8 mouse cellular contexts compared by ENCODE assay signal in the genomic region with DNA sequence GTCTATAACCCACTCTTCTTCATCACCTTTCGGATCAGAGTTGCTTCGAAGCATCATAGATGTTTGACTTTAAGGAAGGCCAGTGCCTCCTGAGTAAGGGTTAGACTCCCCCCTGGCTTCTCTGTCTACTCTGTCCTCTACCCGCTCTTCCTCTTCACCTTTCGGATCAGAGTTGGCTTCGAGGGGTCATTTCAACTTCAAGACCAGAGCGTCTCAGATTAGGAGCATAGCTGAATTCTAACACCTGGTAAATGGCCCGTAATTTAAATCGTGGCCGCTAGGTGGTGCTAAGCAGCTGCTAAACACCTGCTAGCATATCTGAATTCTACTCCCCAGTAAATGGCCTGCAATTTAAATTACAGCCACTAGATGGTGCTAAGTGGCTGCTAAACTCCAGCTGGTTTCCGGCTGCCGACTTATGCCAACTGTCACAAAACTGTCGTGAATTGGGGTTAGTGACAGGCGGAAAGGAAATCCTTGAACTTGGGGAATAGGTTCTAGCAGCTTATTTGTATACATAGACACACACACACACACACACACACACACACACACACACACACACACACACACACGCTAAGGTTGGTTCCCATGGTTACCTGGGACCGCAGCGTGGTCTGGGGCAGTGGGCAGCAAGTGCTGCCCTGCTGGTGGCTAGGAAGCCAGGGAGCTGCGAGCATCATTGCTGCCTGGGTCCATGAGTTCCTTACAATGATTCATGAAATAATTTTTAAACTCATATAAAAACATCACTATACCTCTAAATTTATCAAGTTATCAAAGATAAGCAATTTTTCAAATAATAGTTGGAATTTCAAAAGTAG.
DNase-seq lines count a peak whose midpoint lies in the region; ATAC-seq and TF ChIP-seq lines count a peak whose summit lies in the region.

No protein-coding gene starts in this region.

- H3K27me3 ChIP-seq in C2C12 (ENCODE audit: control insufficient read depth, insufficient read depth, insufficient read length) (no peaks in the 10 kb centered on the region), myocyte (ENCODE audit: control insufficient read depth, insufficient read depth, insufficient read length) (no peaks in the 10 kb centered on the region)
- no peaks in the 10 kb centered on the region for H3K27me3 ChIP-seq in erythroblast, embryonic 14.5 days (ENCODE audit: control insufficient read depth)
- H3K27me3 ChIP-seq in heart, embryonic 11.5 days (ENCODE audit: control insufficient read depth, insufficient read depth, low read length) = no peaks in the 10 kb centered on the region
- H3K27me3 ChIP-seq in kidney, embryonic 16.5 days (ENCODE audit: insufficient read depth, low read length) = no peaks in the 10 kb centered on the region
- H3K27me3 ChIP-seq in liver, adult 2 months (ENCODE audit: control insufficient read depth, insufficient read depth, low read length) = no peaks in the 10 kb centered on the region
- no peaks in the 10 kb centered on the region for H3K27me3 ChIP-seq in splenic B cell, adult 2 months (ENCODE audit: control insufficient read depth, insufficient read depth, low read length, poor library complexity, severe bottlenecking)

- no peak for TF ChIP-seq POLR2A in brain, embryonic 14.5 days (IDR thresholded peaks at IDR 0.05; ENCODE audit: borderline replicate concordance, extremely low read depth, insufficient read depth, insufficient read length, poor library complexity, severe bottlenecking)
- no peak for TF ChIP-seq POLR2A in liver, adult 2 months (IDR thresholded peaks at IDR 0.05; ENCODE audit: extremely low read depth, insufficient read depth, low read length)
- no peak for TF ChIP-seq POLR2A in myocyte (IDR thresholded peaks at IDR 0.05; ENCODE audit: insufficient read length, low read depth)

- WGBS in heart, embryonic 11.5 days (ENCODE audit: insufficient replicate concordance) = 22% methylated on average over 17 of the region's 17 CpGs
- 19% methylated on average over 17 of the region's 17 CpGs for WGBS in kidney, embryonic 16.5 days
- 21% methylated on average over 17 of the region's 17 CpGs for WGBS in liver, adult 2 months

- no peaks in the 10 kb centered on the region for H3K79me3 ChIP-seq in C2C12 (ENCODE audit: low read depth)

- peaks cover 1% of the 10 kb centered on the region for H3K9me3 ChIP-seq in erythroblast, embryonic 14.5 days (ENCODE audit: control insufficient read depth, low read length)
- H3K9me3 ChIP-seq in heart, embryonic 11.5 days (replicated peaks; ENCODE audit: control insufficient read depth, low read length) = no peaks in the 10 kb centered on the region
- no peaks in the 10 kb centered on the region for H3K9me3 ChIP-seq in kidney, embryonic 16.5 days (ENCODE audit: low read length)

- peak; percentile 68 for TF ChIP-seq CTCF in C2C12 (IDR thresholded peaks at IDR 0.05; ENCODE audit: control insufficient read depth, insufficient read depth, insufficient read length)
- peak; percentile 94 for TF ChIP-seq CTCF in brain, embryonic 14.5 days (IDR thresholded peaks at IDR 0.05; ENCODE audit: borderline replicate concordance, extremely low read depth, insufficient read depth, insufficient read length)
- TF ChIP-seq CTCF in liver, adult 2 months (IDR thresholded peaks at IDR 0.05; ENCODE audit: low read depth, low read length) = peak; percentile 71

- H3K36me3 ChIP-seq in C2C12 (ENCODE audit: control insufficient read depth, insufficient read depth) = no peaks in the 10 kb centered on the region
- no peaks in the 10 kb centered on the region for H3K36me3 ChIP-seq in erythroblast, embryonic 14.5 days (ENCODE audit: control insufficient read depth)
- H3K36me3 ChIP-seq in heart, embryonic 11.5 days (ENCODE audit: control insufficient read depth, insufficient read depth, low read length) = no peaks in the 10 kb centered on the region
- H3K36me3 ChIP-seq in kidney, embryonic 16.5 days (ENCODE audit: insufficient read depth, low read length) = no peaks in the 10 kb centered on the region
- no peaks in the 10 kb centered on the region for H3K36me3 ChIP-seq in liver, adult 2 months (ENCODE audit: control insufficient read depth, insufficient read depth, low read length)
- H3K36me3 ChIP-seq in myocyte (ENCODE audit: control insufficient read depth, insufficient read depth) = no peaks in the 10 kb centered on the region
- no peaks in the 10 kb centered on the region for H3K36me3 ChIP-seq in splenic B cell, adult 2 months (ENCODE audit: control insufficient read depth, insufficient read depth, low read length, poor library complexity, severe bottlenecking)

- DNase-seq in brain, embryonic 14.5 days (ENCODE audit: low read depth) = peak; percentile 99
- DNase-seq in liver, adult 2 months (ENCODE audit: extremely low read depth, low read depth, low spot score) = peak; percentile 93
- DNase-seq in splenic B cell, adult 2 months (ENCODE audit: low read depth, low spot score) = peak; percentile 99

- no peak overlapping the region for H3K27ac ChIP-seq in heart, embryonic 11.5 days (ENCODE audit: low read depth, low read length)
- no peak overlapping the region for H3K27ac ChIP-seq in kidney, embryonic 16.5 days (ENCODE audit: low read length)
- no peak overlapping the region for H3K27ac ChIP-seq in liver, adult 2 months (replicated peaks; ENCODE audit: insufficient read depth, low read depth, low read length)

- no peak overlapping the region for H3K4me3 ChIP-seq in C2C12 (ENCODE audit: insufficient read depth, poor library complexity, severe bottlenecking)
- peak overlapping the region; percentile 57 for H3K4me3 ChIP-seq in erythroblast, embryonic 14.5 days (replicated peaks)
- H3K4me3 ChIP-seq in heart, embryonic 11.5 days (ENCODE audit: low read depth, low read length) = peak overlapping the region; percentile 42
- peak overlapping the region; percentile 53 for H3K4me3 ChIP-seq in kidney, embryonic 16.5 days (ENCODE audit: low read length)
- H3K4me3 ChIP-seq in liver, adult 2 months (ENCODE audit: insufficient read depth, low read depth, low read length) = peak overlapping the region; percentile 65
- no peak overlapping the region for H3K4me3 ChIP-seq in myocyte

- H3K4me1 ChIP-seq in erythroblast, embryonic 14.5 days (ENCODE audit: control insufficient read depth) = peaks cover 2% of the 10 kb centered on the region
- H3K4me1 ChIP-seq in heart, embryonic 11.5 days (ENCODE audit: control insufficient read depth, insufficient read depth, low read length) = no peaks in the 10 kb centered on the region
- no peaks in the 10 kb centered on the region for H3K4me1 ChIP-seq in kidney, embryonic 16.5 days (ENCODE audit: insufficient read depth, low read length)
- no peaks in the 10 kb centered on the region; the same call in 1 of the 2 replicates for H3K4me1 ChIP-seq in liver, adult 2 months (ENCODE audit: control insufficient read depth, insufficient read depth, low read length)

- H3K9ac ChIP-seq in heart, embryonic 11.5 days (ENCODE audit: low read depth, low read length) = peak overlapping the region; percentile 65; the same call in 1 of the 2 replicates
- peak overlapping the region; percentile 56 for H3K9ac ChIP-seq in kidney, embryonic 16.5 days (replicated peaks; ENCODE audit: low read length)
- peak overlapping the region; percentile 75 for H3K9ac ChIP-seq in liver, adult 2 months (ENCODE audit: low read depth, low read length)

- H3ac ChIP-seq in C2C12 (ENCODE audit: control insufficient read depth, insufficient read length, low read depth) (no peak overlapping the region), myocyte (ENCODE audit: control insufficient read depth, insufficient read length) (no peak overlapping the region)

- H3K4me2 ChIP-seq in heart, embryonic 11.5 days = peak overlapping the region; percentile 64
- H3K4me2 ChIP-seq in kidney, embryonic 16.5 days (replicated peaks; ENCODE audit: low read depth, low read length) = peak overlapping the region; percentile 51
- peak overlapping the region; percentile 61 for H3K4me2 ChIP-seq in myocyte (ENCODE audit: low read depth)

- peak; percentile 67 for ATAC-seq in heart, embryonic 11.5 days (replicated peaks; ENCODE audit: insufficient number of reproducible peaks, low FRiP score, low TSS enrichment)
- peak; percentile 94 for ATAC-seq in kidney, embryonic 16.5 days (ENCODE audit: low FRiP score, low TSS enrichment)

- H3K79me2 ChIP-seq in C2C12 (ENCODE audit: control insufficient read depth, insufficient read depth) (no peaks in the 10 kb centered on the region), myocyte (ENCODE audit: control insufficient read depth, insufficient read depth) (no peaks in the 10 kb centered on the region)
- H3K79me2 ChIP-seq in liver, adult 2 months (ENCODE audit: control insufficient read depth, insufficient read depth, low read length) = no peaks in the 10 kb centered on the region

TF ChIP-seq in C2C12, 6 proteins besides CTCF, POLR2A, EP300 and RAD21:
- TF ChIP-seq MAX (IDR thresholded peaks at IDR 0.05) (peak; percentile 24), FOSL1 (IDR thresholded peaks at IDR 0.05; ENCODE audit: insufficient read depth, low read length, poor library complexity, severe bottlenecking) (no peak), CEBPB (IDR thresholded peaks at IDR 0.05; ENCODE audit: low read depth) (no peak), MYOG (IDR thresholded peaks at IDR 0.05; ENCODE audit: control insufficient read depth, extremely low read depth, insufficient read length) (no peak), USF1 (IDR thresholded peaks at IDR 0.05; ENCODE audit: low read depth) (no peak), MYOD1 (IDR thresholded peaks at IDR 0.05; ENCODE audit: control insufficient read depth, insufficient read length, low read depth) (peak; percentile 15)

TF ChIP-seq in myocyte, 11 proteins besides CTCF, POLR2A, EP300 and RAD21:
- no peak for TF ChIP-seq MAX (IDR thresholded peaks at IDR 0.05; ENCODE audit: low read depth)
- TF ChIP-seq MYOD1 (IDR thresholded peaks at IDR 0.05; ENCODE audit: control insufficient read depth in 1 of 3, insufficient read length in 2 of 3, low read depth in 2 of 3) = peak in 2 of 3 experiments; percentile 4 to 5
- TF ChIP-seq TCF12 (IDR thresholded peaks at IDR 0.05; ENCODE audit: insufficient read depth, poor library complexity, severe bottlenecking) = no peak
- TF ChIP-seq E2F4 (IDR thresholded peaks at IDR 0.05; ENCODE audit: insufficient read depth) = no peak

Comparison
In these comparisons a context has a peak if more than half of its experiments do, and no peak if none do; other contexts are left out.
1. H3K4me3 ChIP-seq: peak in erythroblast, embryonic 14.5 days (single experiment), heart, embryonic 11.5 days (single experiment), kidney, embryonic 16.5 days (single experiment) and liver, adult 2 months (single experiment); none in C2C12 (single experiment) and myocyte (single experiment).
2. Peak in every context shown above with its lines, with median percentiles within 50 percentile points of each other: CTCF ChIP-seq, DNase-seq, H3K4me2 ChIP-seq and H3K9ac ChIP-seq.